Mouse (Mus musculus): Measurements from ENCODE around the gene Nxn.

DNA sequence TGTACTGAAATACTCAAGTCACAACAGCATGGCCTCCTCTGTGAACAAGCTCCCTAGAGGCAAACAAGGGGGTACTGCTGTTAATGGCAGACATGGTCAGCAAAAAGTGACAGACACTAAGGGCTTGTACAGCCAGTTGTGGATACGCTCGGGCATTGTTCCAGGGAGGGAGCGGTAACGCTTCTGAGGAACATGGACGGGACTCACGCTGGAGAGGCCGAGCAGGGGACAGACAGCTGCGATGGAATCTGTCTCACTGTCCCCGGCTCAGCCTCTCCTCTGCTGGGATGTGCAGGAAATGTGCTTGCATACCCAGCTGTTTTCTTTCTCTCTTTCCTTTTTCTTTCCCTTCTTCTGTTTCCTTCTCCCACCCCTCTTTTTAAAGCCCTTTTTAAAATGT is 78.5 kb downstream of the Nxn start:
- TF ChIP-seq CTCF (IDR thresholded peaks at IDR 0.05; ENCODE audit: borderline replicate concordance, insufficient read depth, low read length) (no peak), POLR2A (IDR thresholded peaks at IDR 0.05; ENCODE audit: low read depth, low read length) (no peak)

Data from embryonic fibroblast, embryonic 13.5 days (primary cell).